Comparison of ENCODE assay signal across 17 mouse cellular contexts in the genomic region with DNA sequence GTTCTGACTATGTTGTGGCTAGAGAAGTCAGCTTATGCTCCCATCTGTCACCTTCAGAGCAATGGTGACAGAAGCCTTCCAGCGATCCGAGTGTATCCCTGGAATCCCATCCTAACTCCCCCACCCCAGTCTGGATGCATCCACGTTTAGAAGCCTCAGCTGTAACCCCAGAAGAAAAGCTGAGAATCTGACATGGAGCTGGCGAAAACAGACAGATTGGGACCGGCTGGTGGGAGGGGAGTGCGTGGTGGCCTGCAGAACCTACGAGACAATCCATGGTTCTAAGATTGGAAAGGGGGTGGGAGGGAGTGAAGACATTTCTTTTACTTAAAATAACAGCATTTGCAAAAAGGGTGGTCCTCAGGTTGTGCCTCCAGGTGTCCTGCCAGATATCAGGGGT. TPM values are rescaled to one million over a fixed set of nuclear protein-coding genes. Genes with fewer than 3 reads are reported as not detected.
DNase-seq lines count a peak whose midpoint lies in the region; ATAC-seq and TF ChIP-seq lines count a peak whose summit lies in the region.
"Had no signal": no experiment of that assay in that cellular context is flagged by ENCODE, and none has a peak within 500 bp of the region (broad histone marks: within the 10 kb centered on the region; RNA-seq: fewer than 3 reads in every experiment).

No protein-coding gene starts in this region.

- no peak for TF ChIP-seq EP300 in lung, postnatal 0 days (IDR thresholded peaks at IDR 0.05)

- WGBS in lung, embryonic 16.5 days, result 66% methylated on average over 7 of the region's 7 CpGs
- 62% methylated on average over 7 of the region's 7 CpGs for WGBS in lung, postnatal 0 days
- 74% methylated on average over 7 of the region's 7 CpGs for WGBS in intestine, embryonic 16.5 days
- WGBS in liver, embryonic 11.5 days, result 82% methylated on average over 7 of the region's 7 CpGs

- peak; percentile 4; the same call in 1 of the 2 replicates for ATAC-seq in lung, embryonic 16.5 days (ENCODE audit: low read depth)
- no peak; the same call in 1 of the 2 replicates for ATAC-seq in lung, postnatal 0 days
- no peak for ATAC-seq in intestine, embryonic 16.5 days
- no peak for ATAC-seq in liver, embryonic 11.5 days (replicated peaks; ENCODE audit: low FRiP score)
- ATAC-seq: activated CD4-positive, CD25-positive, alpha-beta regulatory T cell, adult 4 months; forebrain, embryonic 14.5 days; midbrain, embryonic 15.5 days had no signal

- peaks cover 25% of the 10 kb centered on the region for H3K4me1 ChIP-seq in lung, embryonic 16.5 days (replicated peaks; ENCODE audit: control insufficient read depth, insufficient read depth, low read length)
- H3K4me1 ChIP-seq in lung, postnatal 0 days (ENCODE audit: insufficient read depth, low read depth, low read length), result peaks cover 12% of the 10 kb centered on the region; the same call in 1 of the 2 replicates
- H3K4me1 ChIP-seq in intestine, embryonic 16.5 days (ENCODE audit: control insufficient read depth, insufficient read depth, low read length), result no peaks in the 10 kb centered on the region
- H3K4me1 ChIP-seq in liver, embryonic 11.5 days (replicated peaks; ENCODE audit: control insufficient read depth, insufficient read depth, low read length), result no peaks in the 10 kb centered on the region
- H3K4me1 ChIP-seq: hindbrain, embryonic 13.5 days; midbrain, embryonic 15.5 days had no signal

- peak overlapping the region; percentile 15; the same call in 1 of the 2 replicates for H3K27ac ChIP-seq in lung, embryonic 16.5 days (ENCODE audit: low read length)
- H3K27ac ChIP-seq in lung, postnatal 0 days (ENCODE audit: low read length), result no peak overlapping the region
- 0 out of 2 replicates have a peak overlapping the region, but pooled peaks have one; percentile 10 for H3K27ac ChIP-seq in intestine, embryonic 16.5 days (ENCODE audit: low read length)
- no peak overlapping the region for H3K27ac ChIP-seq in liver, embryonic 11.5 days (ENCODE audit: low read depth, low read length)
- H3K27ac ChIP-seq: hindbrain, embryonic 13.5 days; limb, embryonic 15.5 days; midbrain, embryonic 15.5 days had no signal

- no peaks in the 10 kb centered on the region for H3K9me3 ChIP-seq in lung, embryonic 16.5 days (ENCODE audit: control insufficient read depth, low read length)
- no peaks in the 10 kb centered on the region for H3K9me3 ChIP-seq in lung, postnatal 0 days (ENCODE audit: low read length)
- H3K9me3 ChIP-seq in intestine, embryonic 16.5 days (ENCODE audit: control insufficient read depth, low read length), result no peaks in the 10 kb centered on the region
- no peaks in the 10 kb centered on the region for H3K9me3 ChIP-seq in liver, embryonic 11.5 days (ENCODE audit: control insufficient read depth, low read length)
- H3K9me3 ChIP-seq: hindbrain, embryonic 13.5 days; limb, embryonic 15.5 days; midbrain, embryonic 15.5 days had no signal

- intact Hi-C loops in left cerebral cortex, postnatal 36 days (cut with DNase I), result loop anchor here (5.0 kb wide), 1 partner anchor 40 kb away; a partner anchor contains a TSS

- DNase-seq in lung, postnatal 0 days (ENCODE audit: low spot score), result no peak
- DNase-seq in left cerebral cortex, postnatal 36 days (ENCODE audit: low spot score in 2 of 2), result peak; percentile 71 to 79
- DNase-seq in liver, embryonic 11.5 days (ENCODE audit: low spot score), result no peak
- DNase-seq in B cell, adult 2 months, result no peak
- no peak for DNase-seq in ovary, postnatal 14 days (ENCODE audit: low spot score)
- DNase-seq: cerebellum, adult 11-12 months; kidney, adult 18-20 months; kidney, postnatal 4 days; thymus, adult 2 months had no signal

- H3K9ac ChIP-seq in lung, embryonic 16.5 days (ENCODE audit: low read length), result no peak overlapping the region
- no peak overlapping the region for H3K9ac ChIP-seq in lung, postnatal 0 days (replicated peaks; ENCODE audit: low read depth)
- H3K9ac ChIP-seq in intestine, embryonic 16.5 days (ENCODE audit: low read depth, low read length), result no peak overlapping the region
- no peak overlapping the region for H3K9ac ChIP-seq in liver, embryonic 11.5 days (ENCODE audit: low read depth, low read length)
- H3K9ac ChIP-seq: hindbrain, embryonic 13.5 days; limb, embryonic 15.5 days; midbrain, embryonic 15.5 days had no signal

- no peaks in the 10 kb centered on the region for H3K27me3 ChIP-seq in lung, embryonic 16.5 days (ENCODE audit: control insufficient read depth, insufficient read depth, low read depth, low read length)
- H3K27me3 ChIP-seq in lung, postnatal 0 days (replicated peaks; ENCODE audit: insufficient read depth, low read length), result no peaks in the 10 kb centered on the region
- no peaks in the 10 kb centered on the region for H3K27me3 ChIP-seq in intestine, embryonic 16.5 days (replicated peaks; ENCODE audit: control insufficient read depth, insufficient read depth, low read length)
- H3K27me3 ChIP-seq in liver, embryonic 11.5 days (replicated peaks; ENCODE audit: control insufficient read depth, insufficient read depth, low read length), result no peaks in the 10 kb centered on the region
- H3K27me3 ChIP-seq: CH12.LX; hindbrain, embryonic 13.5 days; limb, embryonic 15.5 days; midbrain, embryonic 15.5 days had no signal

- H3K4me2 ChIP-seq in lung, embryonic 16.5 days (ENCODE audit: low read depth, low read length), result no peak overlapping the region
- H3K4me2 ChIP-seq in lung, postnatal 0 days (replicated peaks; ENCODE audit: low read depth, low read length), result no peak overlapping the region
- H3K4me2 ChIP-seq in intestine, embryonic 16.5 days (ENCODE audit: low read depth, low read length), result no peak overlapping the region
- no peak overlapping the region for H3K4me2 ChIP-seq in liver, embryonic 11.5 days
- H3K4me2 ChIP-seq: hindbrain, embryonic 13.5 days; limb, embryonic 15.5 days; midbrain, embryonic 15.5 days had no signal

- no peak overlapping the region for H3K4me3 ChIP-seq in lung, embryonic 16.5 days (ENCODE audit: low read length)
- no peak overlapping the region for H3K4me3 ChIP-seq in lung, postnatal 0 days (ENCODE audit: low read depth, low read length)
- no peak overlapping the region for H3K4me3 ChIP-seq in intestine, embryonic 16.5 days (ENCODE audit: low read length)
- H3K4me3 ChIP-seq in liver, embryonic 11.5 days (ENCODE audit: low read depth, low read length), result no peak overlapping the region
- H3K4me3 ChIP-seq: hindbrain, embryonic 13.5 days; limb, embryonic 15.5 days; midbrain, embryonic 15.5 days had no signal

- TF ChIP-seq CTCF in lung, postnatal 0 days (IDR thresholded peaks at IDR 0.05), result no peak

- no peaks in the 10 kb centered on the region; the same call in 1 of the 2 replicates for H3K36me3 ChIP-seq in lung, embryonic 16.5 days (ENCODE audit: control insufficient read depth, insufficient read depth, low read length)
- 0 out of 2 replicates have a peak, but pooled peaks cover 6% of the 10 kb centered on the region for H3K36me3 ChIP-seq in lung, postnatal 0 days (ENCODE audit: insufficient read depth, low read length)
- H3K36me3 ChIP-seq in intestine, embryonic 16.5 days (ENCODE audit: control insufficient read depth, insufficient read depth, low read length), result no peaks in the 10 kb centered on the region
- H3K36me3 ChIP-seq in liver, embryonic 11.5 days (ENCODE audit: control insufficient read depth, insufficient read depth, low read length), result no peaks in the 10 kb centered on the region

RNA-seq across cellular contexts. Expression of a gene that starts 37.4 kb away (rescaled TPM):
- polyA plus RNA-seq in lung, embryonic 16.5 days (2015; fragmentation: Nextera tagmentation; extraction: Ambion mirVana), result 49.5 and 51.3 TPM in 2 replicates
- 69.6 and 73.7 TPM in 2 replicates for polyA plus RNA-seq in lung, postnatal 0 days (2015; fragmentation: Nextera tagmentation; extraction: Ambion mirVana)
- 13.7 and 13.8 TPM in 2 replicates for polyA plus RNA-seq in intestine, embryonic 16.5 days (2015; fragmentation: Nextera tagmentation; extraction: Ambion mirVana)
- total RNA-seq in left cerebral cortex, postnatal 36 days (2021), result 10 to 100 TPM; 31.7 to 31.9 TPM
- 5.9 and 7.4 TPM in 2 replicates for polyA plus RNA-seq in liver, embryonic 11.5 days (2014; fragmentation: Nextera tagmentation; extraction: Ambion mirVana)

Comparison
In these comparisons a context has a peak if more than half of its experiments do, and no peak if none do; other contexts are left out.
1. H3K27ac ChIP-seq: peak in lung, embryonic 16.5 days (single experiment) and intestine, embryonic 16.5 days (single experiment); none in lung, postnatal 0 days (single experiment) and liver, embryonic 11.5 days (single experiment).
2. DNase-seq: peak in left cerebral cortex, postnatal 36 days (2 of 2); none in lung, postnatal 0 days (single experiment), liver, embryonic 11.5 days (single experiment), B cell, adult 2 months (0 of 2) and ovary, postnatal 14 days (single experiment).